Mouse (Mus musculus): ENCODE data around the gene Tmem184b. TPM values are rescaled to one million over a fixed set of nuclear protein-coding genes. Genes with fewer than 3 reads are reported as not detected.

The Tmem184b gene
- polyA plus RNA-seq, 1 experiment from 2014 or later: 39.9 TPM

DNA sequence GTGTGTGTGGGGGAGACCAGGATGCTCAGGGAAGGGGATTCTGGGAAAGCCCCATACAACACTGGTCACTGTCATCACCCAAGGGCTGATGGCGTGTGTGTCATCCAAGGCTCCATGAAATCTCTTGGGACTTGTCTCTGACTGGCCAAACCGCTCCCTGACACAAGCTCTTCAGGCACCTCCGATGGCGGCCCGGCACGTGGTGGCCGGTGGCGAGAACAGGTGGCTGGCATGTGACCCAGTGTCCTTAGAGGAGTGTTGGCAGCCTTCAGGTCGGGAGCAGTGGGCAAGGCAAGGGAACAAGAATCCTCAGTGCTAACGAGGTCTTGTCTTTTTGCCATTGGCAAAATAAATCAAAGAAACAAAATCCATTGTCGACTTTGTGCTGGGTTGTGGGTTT lies 15.3 kb upstream of the Tmem184b start:
- no peaks in the 10 kb centered on the region for H3K9me3 ChIP-seq (ENCODE audit: control insufficient read depth, low read length)
- H3K27ac ChIP-seq: no peak overlapping the region
- H3K27me3 ChIP-seq (ENCODE audit: control insufficient read depth, insufficient read depth, low read length): no peaks in the 10 kb centered on the region
- no peak overlapping the region for H3K4me3 ChIP-seq (replicated peaks; ENCODE audit: low read length)
- WGBS: 93% methylated on average over 11 of the region's 11 CpGs
- peaks cover 70% of the 10 kb centered on the region for H3K36me3 ChIP-seq (replicated peaks; ENCODE audit: control insufficient read depth, insufficient read depth)
- H3K9ac ChIP-seq: no peak overlapping the region
- H3K4me2 ChIP-seq (replicated peaks): no peak overlapping the region
- no peaks in the 10 kb centered on the region for H3K4me1 ChIP-seq (replicated peaks; ENCODE audit: control insufficient read depth, insufficient read depth, low read length)
- DNase-seq (ENCODE audit: low spot score) (no peak), ATAC-seq (ENCODE audit: low FRiP score) (no peak)

DNA sequence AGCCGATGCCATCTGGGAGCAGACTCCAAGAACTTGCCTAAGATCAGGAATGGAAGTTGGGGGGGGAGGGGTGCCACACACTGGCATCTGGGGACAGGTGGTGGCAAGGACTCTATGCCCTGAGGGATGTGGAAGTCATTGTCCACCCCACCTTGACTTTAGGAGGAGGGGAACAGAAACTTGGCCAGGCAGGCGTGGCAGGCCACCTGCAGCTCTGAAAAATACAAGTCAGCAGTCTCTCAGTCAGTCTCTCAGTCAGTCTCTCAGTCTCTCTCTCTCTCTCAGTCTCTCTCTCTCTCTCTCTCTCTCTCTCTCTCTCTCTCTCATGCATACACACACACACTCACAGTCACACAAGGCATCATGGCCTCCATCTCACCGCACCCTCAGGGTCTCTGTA lies 14.9 kb upstream of the Tmem184b start:
- H3K4me2 ChIP-seq (replicated peaks): no peak overlapping the region
- no peak overlapping the region for H3K27ac ChIP-seq
- no peak overlapping the region for H3K4me3 ChIP-seq (replicated peaks; ENCODE audit: low read length)
- H3K9me3 ChIP-seq (ENCODE audit: control insufficient read depth, low read length): no peaks in the 10 kb centered on the region
- ATAC-seq (ENCODE audit: low FRiP score): no peak
- no peak for DNase-seq (ENCODE audit: low spot score)
- 97% methylated on average over 3 of the region's 3 CpGs for WGBS
- no peaks in the 10 kb centered on the region for H3K27me3 ChIP-seq (ENCODE audit: control insufficient read depth, insufficient read depth, low read length)
- no peaks in the 10 kb centered on the region for H3K4me1 ChIP-seq (replicated peaks; ENCODE audit: control insufficient read depth, insufficient read depth, low read length)
- H3K36me3 ChIP-seq (replicated peaks; ENCODE audit: control insufficient read depth, insufficient read depth): peaks cover 66% of the 10 kb centered on the region
- H3K9ac ChIP-seq: no peak overlapping the region

DNA sequence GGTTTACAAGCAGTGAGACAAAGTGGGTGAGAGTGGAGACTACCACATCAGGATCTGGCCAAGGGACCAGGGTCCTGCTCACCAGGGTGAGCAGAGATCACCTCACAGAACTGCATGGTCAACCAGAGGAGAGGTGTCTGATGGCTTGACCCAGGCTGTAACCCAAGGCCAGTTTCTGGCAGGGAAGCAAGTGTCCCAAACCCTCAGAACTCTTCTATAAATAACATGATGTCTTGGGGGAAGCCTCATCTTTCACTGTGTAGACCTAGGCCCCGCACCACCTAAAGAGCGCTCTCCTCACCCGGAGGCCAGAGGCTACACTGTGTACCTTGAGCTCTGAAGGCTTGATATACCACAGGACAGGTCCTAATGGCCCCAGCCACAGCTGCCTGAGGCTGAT lies 14.0 kb upstream of the Tmem184b start:
- no peak for ATAC-seq (ENCODE audit: low FRiP score)
- 96% methylated on average over 3 of the region's 3 CpGs for whole genome bisulfite sequencing

DNA sequence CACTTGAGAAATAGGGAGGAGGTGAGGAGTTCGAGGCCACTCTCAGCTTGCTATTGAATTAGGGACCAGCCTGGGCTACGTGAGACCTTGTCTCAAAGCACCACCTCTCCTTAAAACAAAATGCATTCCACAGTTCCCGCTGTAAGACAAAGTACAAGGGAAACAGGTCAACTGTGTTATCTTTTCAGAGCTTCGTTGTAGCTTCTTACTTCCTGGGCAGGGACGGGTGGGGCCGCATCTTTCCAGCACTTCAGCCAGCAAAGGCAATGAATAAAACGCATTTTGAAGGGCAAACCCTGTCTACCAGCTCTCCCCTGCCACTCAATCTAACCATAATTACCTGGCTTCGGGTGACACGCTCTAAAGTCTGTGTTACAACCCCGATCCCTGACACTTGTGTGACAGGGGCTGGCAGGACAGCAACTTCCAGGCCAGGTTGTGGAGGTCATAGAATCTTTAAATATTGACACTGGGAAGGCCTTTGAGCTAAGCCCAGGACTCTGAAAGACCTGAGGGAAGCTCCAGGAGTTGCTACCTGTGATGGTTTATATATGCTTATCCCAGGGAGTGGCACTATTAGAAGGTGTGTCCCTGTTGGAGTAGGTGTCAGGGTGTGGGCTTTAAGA lies 13.2 kb upstream of the Tmem184b start:
- no peaks in the 10 kb centered on the region for H3K4me1 ChIP-seq (replicated peaks; ENCODE audit: control insufficient read depth, insufficient read depth, low read length)
- H3K9ac ChIP-seq: no peak overlapping the region
- no peak overlapping the region for H3K4me2 ChIP-seq (replicated peaks)
- no peak overlapping the region for H3K27ac ChIP-seq
- no peaks in the 10 kb centered on the region for H3K9me3 ChIP-seq (ENCODE audit: control insufficient read depth, low read length)
- 92% methylated on average over 10 of the region's 10 CpGs for WGBS
- H3K4me3 ChIP-seq (replicated peaks; ENCODE audit: low read length): no peak overlapping the region
- no peaks in the 10 kb centered on the region for H3K27me3 ChIP-seq (ENCODE audit: control insufficient read depth, insufficient read depth, low read length)
- ATAC-seq (ENCODE audit: low FRiP score): no peak
- H3K36me3 ChIP-seq (replicated peaks; ENCODE audit: control insufficient read depth, insufficient read depth): peaks cover 49% of the 10 kb centered on the region
- DNase-seq (ENCODE audit: low spot score): no peak

More for the DNA sequence above, 14.0 kb upstream of the Tmem184b start:
- no peak overlapping the region for H3K4me3 ChIP-seq (replicated peaks; ENCODE audit: low read length)
- DNase-seq (ENCODE audit: low spot score): no peak
- no peak overlapping the region for H3K9ac ChIP-seq
- no peaks in the 10 kb centered on the region for H3K9me3 ChIP-seq (ENCODE audit: control insufficient read depth, low read length)
- no peaks in the 10 kb centered on the region for H3K4me1 ChIP-seq (replicated peaks; ENCODE audit: control insufficient read depth, insufficient read depth, low read length)
- no peaks in the 10 kb centered on the region for H3K27me3 ChIP-seq (ENCODE audit: control insufficient read depth, insufficient read depth, low read length)
- peaks cover 57% of the 10 kb centered on the region for H3K36me3 ChIP-seq (replicated peaks; ENCODE audit: control insufficient read depth, insufficient read depth)
- no peak overlapping the region for H3K27ac ChIP-seq
- no peak overlapping the region for H3K4me2 ChIP-seq (replicated peaks)

DNA sequence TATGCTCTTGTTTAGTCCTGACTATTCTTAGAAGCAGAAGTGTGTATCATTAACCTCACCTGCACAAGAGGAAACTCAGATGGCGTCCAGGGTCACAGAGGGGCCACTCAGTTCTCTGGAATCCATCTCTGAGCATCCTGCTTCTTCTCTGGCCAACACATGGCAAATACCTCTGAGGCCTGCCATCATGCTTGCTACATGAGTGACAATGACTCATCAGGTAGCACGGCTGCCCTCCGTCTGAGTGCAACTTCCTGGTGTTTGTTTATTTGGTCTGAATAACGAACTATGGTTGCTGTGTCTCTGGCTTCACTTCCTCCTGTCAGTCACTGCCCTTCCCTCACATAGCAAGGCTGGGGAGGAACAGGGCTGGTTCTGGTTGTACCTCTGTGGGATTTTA lies 11.1 kb upstream of the Tmem184b start:
- no peaks in the 10 kb centered on the region for H3K9me3 ChIP-seq (ENCODE audit: control insufficient read depth, low read length)

DNA sequence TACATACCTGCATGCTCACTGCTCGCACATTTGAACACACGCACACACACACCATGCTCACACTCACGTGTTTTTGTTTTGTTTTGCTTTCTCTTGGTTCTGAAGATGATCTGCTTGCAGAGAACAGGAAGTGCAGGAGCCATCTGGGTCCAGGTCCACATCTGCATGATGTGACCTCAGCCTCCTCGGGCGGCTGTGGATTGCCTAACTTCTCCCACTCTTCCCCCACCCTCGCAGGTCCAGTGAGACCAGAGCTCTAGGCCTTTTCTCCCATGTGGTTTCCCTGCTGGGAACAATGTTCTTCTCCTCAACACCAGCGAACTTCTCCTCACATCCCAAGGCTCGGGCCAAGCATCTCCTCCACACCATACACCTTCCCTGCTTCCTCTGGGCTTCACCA lies 10.4 kb upstream of the Tmem184b start:
- Histone ChIP-seq H3K36me3 (replicated peaks; ENCODE audit: control insufficient read depth, insufficient read depth) (peaks cover 21% of the 10 kb centered on the region), H3K4me3 (replicated peaks; ENCODE audit: low read length) (no peak overlapping the region), H3K9me3 (ENCODE audit: control insufficient read depth, low read length) (no peaks in the 10 kb centered on the region), H3K27me3 (ENCODE audit: control insufficient read depth, insufficient read depth, low read length) (no peaks in the 10 kb centered on the region), H3K27ac (no peak overlapping the region), H3K4me1 (replicated peaks; ENCODE audit: control insufficient read depth, insufficient read depth, low read length) (no peaks in the 10 kb centered on the region), H3K9ac (no peak overlapping the region), H3K4me2 (replicated peaks) (no peak overlapping the region)
- ATAC-seq (ENCODE audit: low FRiP score) (no peak), DNase-seq (ENCODE audit: low spot score) (no peak)
- WGBS: 87% methylated on average over 8 of the region's 8 CpGs

More for the DNA sequence above, 11.1 kb upstream of the Tmem184b start:
- ATAC-seq (ENCODE audit: low FRiP score) (no peak), DNase-seq (ENCODE audit: low spot score) (no peak)
- peaks cover 28% of the 10 kb centered on the region for H3K36me3 ChIP-seq (replicated peaks; ENCODE audit: control insufficient read depth, insufficient read depth)
- no peak overlapping the region for H3K4me3 ChIP-seq (replicated peaks; ENCODE audit: low read length)
- no peak overlapping the region for H3K4me2 ChIP-seq (replicated peaks)
- H3K9ac ChIP-seq: no peak overlapping the region
- no peaks in the 10 kb centered on the region for H3K4me1 ChIP-seq (replicated peaks; ENCODE audit: control insufficient read depth, insufficient read depth, low read length)
- no peak overlapping the region for H3K27ac ChIP-seq
- WGBS: 75% methylated on average over 4 of the region's 4 CpGs
- no peaks in the 10 kb centered on the region for H3K27me3 ChIP-seq (ENCODE audit: control insufficient read depth, insufficient read depth, low read length)

DNA sequence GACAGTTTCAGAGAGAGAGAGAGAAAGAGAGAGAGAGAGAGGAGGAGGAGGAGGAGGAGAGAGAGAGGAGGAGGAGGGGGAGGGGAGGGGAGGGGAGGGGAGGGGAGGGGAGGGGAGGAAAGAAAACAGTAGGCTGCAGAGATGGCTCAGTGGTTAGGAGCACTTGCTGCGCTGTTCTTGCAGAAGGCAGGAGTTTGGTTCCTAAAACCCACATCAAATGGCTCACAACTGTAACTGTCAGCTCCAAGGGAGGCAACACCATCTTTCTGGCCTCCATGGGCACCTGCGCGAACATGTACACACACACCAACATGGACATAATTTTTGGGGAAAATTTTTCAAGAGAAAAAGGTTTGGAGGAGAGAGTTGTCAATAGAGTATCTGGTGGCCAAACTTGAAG lies 9.8 kb upstream of the Tmem184b start:
- 93% methylated on average over 3 of the region's 3 CpGs for WGBS

DNA sequence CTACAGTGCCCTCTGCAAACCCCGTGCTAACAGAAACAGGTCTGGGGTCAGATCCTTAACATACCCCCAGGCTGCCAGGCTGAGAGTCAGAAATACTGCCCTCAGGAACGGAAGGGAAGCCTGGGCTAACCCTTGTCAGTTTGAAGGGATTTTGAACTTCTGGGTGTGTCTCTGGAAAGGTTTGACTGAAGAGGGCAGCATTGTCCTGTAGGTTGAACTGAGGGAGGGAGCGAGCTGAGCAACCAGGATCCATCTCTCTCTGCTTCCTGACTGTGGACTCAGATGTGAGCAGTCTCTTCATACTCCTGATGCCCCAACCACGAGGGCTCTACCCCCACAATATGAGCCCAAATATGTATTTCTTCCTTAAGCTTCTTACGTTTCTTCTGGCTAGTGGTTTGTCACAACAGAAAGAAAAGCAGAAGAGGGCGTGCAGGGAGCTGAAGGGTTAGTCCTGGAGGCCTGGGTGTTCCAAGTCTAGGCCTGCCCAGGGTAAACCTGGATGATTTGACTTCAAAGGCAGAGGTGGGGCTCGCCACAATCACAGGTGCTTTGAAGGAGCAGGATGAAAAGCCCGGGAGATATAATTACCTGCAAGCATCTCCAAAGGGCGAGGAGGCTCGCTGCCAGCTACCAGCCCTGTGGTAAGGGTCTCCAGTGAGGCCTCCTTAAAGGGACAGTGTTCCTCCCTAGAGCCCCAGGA lies 8.1 kb upstream of the Tmem184b start:
- H3K4me2 ChIP-seq (replicated peaks): no peak overlapping the region
- DNase-seq (ENCODE audit: low spot score) (no peak), ATAC-seq (ENCODE audit: low FRiP score) (no peak)
- 63% methylated on average over 10 of the region's 10 CpGs for WGBS
- H3K27me3 ChIP-seq (ENCODE audit: control insufficient read depth, insufficient read depth, low read length): no peaks in the 10 kb centered on the region
- H3K27ac ChIP-seq: no peak overlapping the region
- H3K4me3 ChIP-seq (replicated peaks; ENCODE audit: low read length): no peak overlapping the region
- no peak overlapping the region for H3K9ac ChIP-seq
- H3K36me3 ChIP-seq (replicated peaks; ENCODE audit: control insufficient read depth, insufficient read depth): 0 out of 2 replicates have a peak, but pooled peaks cover 3% of the 10 kb centered on the region
- H3K4me1 ChIP-seq (replicated peaks; ENCODE audit: control insufficient read depth, insufficient read depth, low read length): no peaks in the 10 kb centered on the region
- no peaks in the 10 kb centered on the region for H3K9me3 ChIP-seq (ENCODE audit: control insufficient read depth, low read length)

More for the DNA sequence above, 9.8 kb upstream of the Tmem184b start:
- Histone ChIP-seq H3K27me3 (ENCODE audit: control insufficient read depth, insufficient read depth, low read length) (no peaks in the 10 kb centered on the region), H3K36me3 (replicated peaks; ENCODE audit: control insufficient read depth, insufficient read depth) (peaks cover 15% of the 10 kb centered on the region), H3K4me3 (replicated peaks; ENCODE audit: low read length) (no peak overlapping the region), H3K9ac (no peak overlapping the region), H3K4me2 (replicated peaks) (no peak overlapping the region), H3K9me3 (ENCODE audit: control insufficient read depth, low read length) (no peaks in the 10 kb centered on the region), H3K4me1 (replicated peaks; ENCODE audit: control insufficient read depth, insufficient read depth, low read length) (no peaks in the 10 kb centered on the region), H3K27ac (no peak overlapping the region)
- no peak for DNase-seq (ENCODE audit: low spot score)
- no peak for ATAC-seq (ENCODE audit: low FRiP score)

DNA sequence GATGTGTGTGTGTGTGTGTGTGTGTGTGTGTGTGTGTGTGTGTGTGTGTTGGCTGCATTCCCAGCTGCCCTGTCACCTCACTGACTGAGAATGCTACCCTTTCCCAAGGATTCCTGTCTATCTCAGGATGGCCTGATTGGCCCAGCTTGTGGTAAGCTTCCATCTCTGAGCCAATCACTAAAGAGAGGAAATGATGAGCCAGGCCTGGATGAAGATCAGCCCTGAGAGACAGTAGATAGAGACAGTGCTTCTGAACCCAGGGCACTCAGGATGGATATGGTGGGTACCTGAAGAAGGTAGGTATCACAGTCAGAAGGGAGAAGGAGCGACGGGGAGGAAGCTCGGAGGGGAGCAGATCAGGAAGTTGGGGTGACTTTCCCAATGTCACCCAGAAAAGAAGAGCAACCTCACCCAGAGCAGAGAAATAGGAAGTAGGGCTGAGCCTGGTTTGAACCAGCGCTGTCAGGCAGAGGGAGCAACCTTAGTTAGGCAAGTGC lies 5.8 kb upstream of the Tmem184b start:
- H3K36me3 ChIP-seq (replicated peaks; ENCODE audit: control insufficient read depth, insufficient read depth): no peaks in the 10 kb centered on the region
- WGBS: 92% methylated on average over 4 of the region's 4 CpGs

More for the DNA sequence above, 5.8 kb upstream of the Tmem184b start:
- Histone ChIP-seq H3K4me2 (replicated peaks) (no peak overlapping the region), H3K27ac (no peak overlapping the region), H3K27me3 (ENCODE audit: control insufficient read depth, insufficient read depth, low read length) (0 out of 2 replicates have a peak, but pooled peaks cover 3% of the 10 kb centered on the region), H3K4me1 (replicated peaks; ENCODE audit: control insufficient read depth, insufficient read depth, low read length) (0 out of 2 replicates have a peak, but pooled peaks cover under 1% of the 10 kb centered on the region), H3K9ac (no peak overlapping the region), H3K4me3 (replicated peaks; ENCODE audit: low read length) (no peak overlapping the region), H3K9me3 (ENCODE audit: control insufficient read depth, low read length) (no peaks in the 10 kb centered on the region)
- no peak for ATAC-seq (ENCODE audit: low FRiP score)
- DNase-seq (ENCODE audit: low spot score): no peak
